Mouse (Mus musculus): ENCODE results near the gene Syngap1.
"Not testable (repeated sequence)": the region's sequence is repeated elsewhere in the genome, so short reads cannot be mapped to it uniquely, and the experiment has no call there.

- not testable (repeated sequence) for TF ChIP-seq GATA1, TAL1 (IDR thresholded peaks at IDR 0.05; ENCODE audit: low read length)
Measured at GRCm38 (mm10) chr17:26931795-26932194, 9.3 kb upstream of the Syngap1 start.

Data from erythroblast, embryonic 14.5 days (primary cell).